Mouse (Mus musculus) stomach, postnatal 0 days (tissue): ENCODE results near the gene Krt19. TPM values are rescaled to one million over a fixed set of nuclear protein-coding genes. Genes with fewer than 3 reads are reported as not detected.
A peak's percentile ranks its signal among the peaks of the same experiment; 100 is the strongest.

ENCODE experiments used
- ATAC-seq: fragments of 200-750 bp; cut with Nextera tagmentation; 2 replicates; pipeline ENCODE4 v1.8.0; 2017; ENCODE audit not compliant: low FRiP score, low TSS enrichment
- DNase-seq: peaks from one replicate; pipeline ENCODE4 v3.0.0-alpha.2; 2016; ENCODE audit warnings: low spot score
- H3K27ac ChIP-seq: fragments of 300-500 bp; sonication (generic); replicated peaks from 2 replicates; pipeline ENCODE4 v1.5.1; 2014; ENCODE audit warnings: mild to moderate bottlenecking, control low read depth
- H3K27me3 ChIP-seq: fragments of 300-500 bp; sonication (generic); 2 replicates; pipeline ENCODE4 v1.6.1; 2014; ENCODE audit warnings: low read length; ENCODE audit not compliant: control insufficient read depth, insufficient read depth
- H3K36me3 ChIP-seq: fragments of 300-500 bp; sonication (generic); 2 replicates; pipeline ENCODE4 v1.6.1; 2014; ENCODE audit warnings: low read length, mixed read lengths; ENCODE audit not compliant: control insufficient read depth, insufficient read depth
- H3K4me1 ChIP-seq: fragments of 300-500 bp; sonication (generic); replicated peaks from 2 replicates; pipeline ENCODE4 v1.6.1; 2014; ENCODE audit warnings: antibody characterized with exemption; ENCODE audit not compliant: control insufficient read depth, insufficient read depth
- H3K4me2 ChIP-seq: fragments of 300-500 bp; sonication (generic); replicated peaks from 2 replicates; pipeline ENCODE4 v1.6.1; 2014; ENCODE audit warnings: low read depth, mild to moderate bottlenecking, control low read depth, moderate library complexity
- H3K4me3 ChIP-seq: fragments of 300-500 bp; sonication (generic); 2 replicates; pipeline ENCODE4 v1.5.1; 2014; ENCODE audit warnings: low read depth, low read length, control low read depth
- H3K9ac ChIP-seq: fragments of 300-500 bp; sonication (generic); 2 replicates; pipeline ENCODE4 v1.6.1; 2014; ENCODE audit warnings: mild to moderate bottlenecking, low read length, control low read depth, mixed read lengths
- H3K9me3 ChIP-seq: fragments of 300-500 bp; sonication (generic); 2 replicates; pipeline ENCODE4 v1.6.1; 2016; ENCODE audit warnings: low read length; ENCODE audit not compliant: control insufficient read depth
- CTCF ChIP-seq: IDR thresholded peaks from 2 replicates; pipeline ENCODE4 v1.5.1; 2016; ENCODE audit warnings: antibody characterized with exemption, low read depth, mild to moderate bottlenecking, moderate library complexity
- EP300 ChIP-seq: optimal IDR thresholded peaks from 2 replicates; pipeline ENCODE3; 2016; ENCODE audit warnings: antibody characterized with exemption
- WGBS: fragments of 180-500 bp; shearing (Covaris S2); extraction: QIAGEN DNeasy Blood & Tissue Kit; methylation state at CpG from one replicate; pipeline ENCODE4 v1.1.7; 2014; 5-methylcytosine and 5-hydroxymethylcytosine counted together
- polyA plus RNA-seq: library from polyadenylated mRNA; unstranded; fragments of >200 nt; fragmentation: Nextera tagmentation; extraction: Ambion mirVana; gene quantifications from 2 replicates; pipeline ENCODE4 v1.2.1, GENCODE M21; 2015

The Krt19 gene
- polyA plus RNA-seq, 1 experiment from 2014 or later, result 1,512 TPM

DNA sequence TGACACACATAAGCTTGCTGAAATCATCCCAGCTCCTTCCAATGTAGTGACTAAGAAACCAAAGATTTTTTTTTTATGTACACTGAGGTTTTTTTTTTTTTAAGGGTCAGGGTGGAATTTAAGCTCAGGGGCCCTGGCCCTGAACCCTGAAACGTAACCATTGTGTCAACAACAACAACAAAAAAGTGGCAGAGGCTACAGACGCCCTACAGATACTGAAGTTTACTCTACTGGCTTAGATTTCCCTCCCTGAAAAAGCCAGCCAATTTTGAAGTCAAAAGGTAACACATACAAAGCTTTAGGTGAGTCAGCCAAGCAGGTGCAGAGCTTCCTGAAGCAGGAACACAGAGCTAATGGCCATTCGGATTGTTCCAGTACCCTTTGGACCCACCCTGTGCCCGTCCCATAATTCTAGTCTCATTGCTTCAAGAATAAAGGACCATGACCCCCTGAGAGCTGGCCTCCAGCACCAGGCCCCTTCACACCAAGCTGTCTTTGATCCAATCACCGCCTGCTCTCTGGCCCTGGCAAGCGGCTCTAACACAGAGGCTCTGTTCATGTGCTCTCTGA is 9.5 kb upstream of the Krt19 start:
- H3K4me1 ChIP-seq, result peaks cover 4% of the 10 kb centered on the region
- no peak overlapping the region for H3K4me3 ChIP-seq
- H3K27me3 ChIP-seq, result no peaks in the 10 kb centered on the region
- H3K4me2 ChIP-seq, result no peak overlapping the region
- WGBS, result 45% methylated on average over 6 of the region's 6 CpGs
- H3K9ac ChIP-seq, result no peak overlapping the region
- DNase-seq (peak; percentile 68), ATAC-seq (peak; percentile 84)
- no peaks in the 10 kb centered on the region for H3K9me3 ChIP-seq
- TF ChIP-seq CTCF (no peak), EP300 (peak; percentile 79)
- H3K36me3 ChIP-seq, result no peaks in the 10 kb centered on the region
- peak overlapping the region; percentile 87 for H3K27ac ChIP-seq

DNA sequence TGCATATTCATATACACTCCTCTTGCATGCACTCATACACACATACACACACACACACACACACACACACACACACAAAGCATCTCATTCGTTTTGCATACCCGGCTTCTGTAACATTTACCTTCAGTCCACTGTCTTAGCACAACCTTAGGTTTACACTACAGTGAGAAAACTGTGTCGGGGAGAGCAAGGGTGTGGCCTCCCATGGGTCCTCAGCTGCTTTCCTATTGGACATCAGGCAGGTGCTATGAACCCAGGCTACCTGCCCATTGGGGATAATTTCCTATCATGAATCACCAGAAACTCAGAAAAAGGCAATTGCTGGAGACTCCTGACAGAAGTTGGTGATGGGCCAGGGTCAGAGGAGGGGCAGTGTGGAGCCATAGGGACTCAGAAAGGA is 8.9 kb upstream of the Krt19 start:
- Histone ChIP-seq H3K4me2 (no peak overlapping the region), H3K27ac (peak overlapping the region; percentile 87), H3K9me3 (no peaks in the 10 kb centered on the region), H3K36me3 (no peaks in the 10 kb centered on the region), H3K4me3 (no peak overlapping the region), H3K9ac (no peak overlapping the region), H3K4me1 (peaks cover 4% of the 10 kb centered on the region), H3K27me3 (no peaks in the 10 kb centered on the region)
- peak; percentile 72 for ATAC-seq
- DNase-seq, result peak; percentile 56
- TF ChIP-seq CTCF (no peak), EP300 (no peak)
- 50% methylated on average over 3 of the region's 3 CpGs for WGBS

DNA sequence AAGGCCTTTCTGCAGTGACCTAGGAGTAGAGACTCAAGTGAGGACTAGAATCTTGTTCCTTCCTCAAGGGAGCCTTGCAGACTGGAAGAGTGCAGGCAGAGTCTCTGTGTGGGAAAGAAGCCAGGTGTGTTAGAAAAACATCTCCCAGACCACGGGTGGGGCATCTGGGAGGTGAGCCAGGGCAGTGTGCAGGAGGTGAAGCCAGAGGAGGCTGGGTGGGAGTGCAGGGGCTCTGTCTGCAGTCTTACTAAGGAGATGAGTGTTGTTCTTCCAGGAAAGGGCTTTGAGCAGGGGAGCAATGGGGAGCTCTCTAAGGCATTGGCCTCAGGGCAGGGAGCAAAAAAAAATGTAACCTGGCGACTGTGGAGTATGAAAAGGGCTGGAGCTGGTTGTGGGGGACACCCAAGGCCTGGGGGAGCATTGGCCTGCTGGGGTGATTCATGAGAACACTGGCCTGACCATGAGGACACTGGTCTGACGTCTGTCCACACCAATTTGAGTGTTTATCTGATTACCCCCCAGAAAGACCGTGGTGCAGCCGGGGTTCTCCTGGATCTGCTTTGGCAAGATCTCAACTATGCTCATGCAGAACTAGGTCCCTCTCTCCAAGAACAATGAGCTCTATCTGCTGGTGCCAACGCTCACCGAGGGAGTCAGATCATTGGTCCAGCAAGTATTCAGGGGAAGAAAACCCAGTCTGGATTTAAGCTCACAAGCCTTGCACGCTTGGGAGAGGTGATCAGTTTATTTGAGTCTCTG is 7.2 kb upstream of the Krt19 start:
- WGBS, result 37% methylated on average over 8 of the region's 8 CpGs
- DNase-seq (peak; percentile 74), ATAC-seq (0 out of 2 replicates have a peak, but pooled peaks have one; percentile 27)
- peaks cover 4% of the 10 kb centered on the region for H3K4me1 ChIP-seq
- H3K4me3 ChIP-seq, result no peak overlapping the region
- no peak overlapping the region; the same call in 1 of the 2 replicates for H3K9ac ChIP-seq
- H3K36me3 ChIP-seq, result no peaks in the 10 kb centered on the region
- no peaks in the 10 kb centered on the region for H3K9me3 ChIP-seq
- no peak for TF ChIP-seq EP300
- no peak for TF ChIP-seq CTCF
- no peaks in the 10 kb centered on the region for H3K27me3 ChIP-seq
- H3K27ac ChIP-seq, result peak overlapping the region; percentile 86
- 0 out of 2 replicates have a peak overlapping the region, but pooled peaks have one; percentile 1 for H3K4me2 ChIP-seq

DNA sequence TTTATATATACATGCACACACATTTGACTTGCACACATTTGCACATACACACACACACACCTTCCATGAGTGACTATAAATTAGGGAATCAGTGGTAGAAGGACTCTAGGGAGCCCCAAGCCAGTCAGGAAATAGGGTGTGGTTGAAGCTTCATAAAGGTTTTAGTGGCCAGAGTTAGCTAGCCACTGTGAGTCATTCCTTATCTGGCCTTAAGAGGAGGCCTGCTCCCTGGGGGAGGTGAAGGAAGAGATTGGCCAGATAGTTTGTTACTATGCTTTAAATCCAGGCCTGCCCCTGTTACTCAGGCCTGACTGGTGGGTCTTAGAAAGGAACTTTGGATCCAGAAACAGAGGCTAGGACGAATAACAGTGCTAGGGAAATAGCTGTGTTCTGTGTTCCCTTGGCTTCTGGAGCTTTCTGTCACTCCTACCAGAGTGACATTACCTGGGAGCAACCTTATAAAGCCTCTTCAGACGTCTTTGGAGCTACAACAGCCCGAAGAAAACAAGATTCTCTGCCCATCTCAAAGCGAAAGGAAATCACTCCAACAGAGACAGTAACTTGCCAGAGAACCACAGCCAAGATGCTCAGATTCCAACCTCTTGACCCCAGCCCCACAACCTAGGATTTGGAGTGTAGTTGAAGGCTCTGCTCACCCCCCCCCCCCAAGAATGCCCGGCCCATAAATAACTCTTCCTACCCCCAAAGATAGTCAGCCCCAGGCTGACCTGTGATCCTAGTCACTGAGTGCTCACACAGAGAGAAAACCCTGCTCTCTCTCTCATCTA is 705 bp downstream of the Krt19 start:
- Histone ChIP-seq H3K4me3 (no peak overlapping the region), H3K27ac (peak overlapping the region; percentile 86), H3K9me3 (no peaks in the 10 kb centered on the region), H3K4me1 (no peaks in the 10 kb centered on the region), H3K36me3 (no peaks in the 10 kb centered on the region), H3K9ac (no peak overlapping the region), H3K27me3 (no peaks in the 10 kb centered on the region), H3K4me2 (no peak overlapping the region)
- WGBS, result 51% methylated on average over 5 of the region's 5 CpGs
- TF ChIP-seq CTCF (no peak), EP300 (no peak)
- DNase-seq (peak; percentile 50), ATAC-seq (peak; percentile 17)

DNA sequence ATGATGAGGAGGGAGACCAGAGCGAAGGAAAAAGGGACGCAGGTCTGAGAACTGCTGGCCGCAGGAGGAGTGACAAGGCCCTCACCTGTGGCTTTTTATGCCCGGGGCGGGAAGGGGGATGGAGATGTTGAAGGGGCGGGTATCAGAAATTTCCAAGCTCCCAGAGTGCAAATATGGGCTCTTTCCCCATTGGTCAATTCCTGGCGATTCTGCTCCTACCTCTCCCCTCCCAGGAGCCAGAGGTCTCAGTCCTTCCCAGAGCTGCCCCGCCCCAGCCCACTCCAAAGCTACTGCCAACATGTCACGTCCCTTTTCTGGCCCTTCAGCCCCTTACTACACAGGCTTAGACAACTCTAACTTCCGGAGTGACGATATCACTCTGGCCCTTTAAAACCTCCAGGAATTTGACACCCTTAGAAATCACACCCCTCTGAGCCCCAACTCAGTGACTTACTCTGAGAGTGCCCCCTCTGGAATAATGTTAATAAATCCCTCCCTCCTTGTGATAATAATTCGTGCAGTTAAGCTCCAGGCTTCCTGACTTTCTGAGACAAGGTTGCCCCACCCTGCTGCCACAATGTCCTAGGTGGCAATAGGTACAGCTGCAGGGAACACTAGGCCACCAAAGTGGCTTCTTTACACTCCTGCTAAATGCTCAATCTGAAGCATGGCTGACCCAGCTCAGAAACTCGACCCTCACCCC is 2.5 kb downstream of the Krt19 start:
- Histone ChIP-seq H3K9me3 (no peaks in the 10 kb centered on the region), H3K36me3 (no peaks in the 10 kb centered on the region), H3K4me3 (peak overlapping the region; percentile 40), H3K27me3 (no peaks in the 10 kb centered on the region), H3K9ac (peak overlapping the region; percentile 63), H3K27ac (peak overlapping the region; percentile 87), H3K4me2 (peak overlapping the region; percentile 42), H3K4me1 (no peaks in the 10 kb centered on the region)
- ATAC-seq (peak; percentile 86), DNase-seq (peak; percentile 92)
- TF ChIP-seq EP300 (no peak), CTCF (no peak)
- WGBS, result 4% methylated on average over 13 of the region's 13 CpGs
